Mouse (Mus musculus): ENCODE data around the gene Ebp.

Gene Ebp

GRCm38 (mm10) chrX:8203105-8203504 is 9.8 kb upstream of the Ebp start:
- in situ Hi-C loops (cut with MboI; ENCODE audit: low pct_unique_long_range_greater_than_20kb in 1 of 2, low sequenced_read_pairs in 2 of 2, unreplicated experiment in 1 of 2), result no loop called here

GRCm38 (mm10) chrX:8192640-8193418 is 483 bp downstream of the Ebp start:
- in situ Hi-C loops (cut with MboI; ENCODE audit: low pct_unique_long_range_greater_than_20kb in 1 of 2, low sequenced_read_pairs in 2 of 2, unreplicated experiment in 1 of 2), result loop anchor here in 1 of 2 experiments (5.0 kb wide), 1 partner anchor 36 kb away; no protein-coding TSS in a partner anchor

- in situ Hi-C loops (cut with MboI; ENCODE audit: low pct_unique_long_range_greater_than_20kb in 1 of 2, low sequenced_read_pairs in 2 of 2, unreplicated experiment in 1 of 2), result loop anchor here in 1 of 2 experiments (5.0 kb wide), 1 partner anchor 35 kb away; no protein-coding TSS in a partner anchor
Measured at GRCm38 (mm10) chrX:8192126-8192639, 1.1 kb downstream of the Ebp start.

GRCm38 (mm10) chrX:8182871-8183540 is 10.3 kb downstream of the Ebp start:
- in situ Hi-C loops (cut with MboI; ENCODE audit: low pct_unique_long_range_greater_than_20kb in 1 of 2, low sequenced_read_pairs in 2 of 2, unreplicated experiment in 1 of 2), result no loop called here

- in situ Hi-C loops (cut with MboI; ENCODE audit: low pct_unique_long_range_greater_than_20kb in 1 of 2, low sequenced_read_pairs in 2 of 2, unreplicated experiment in 1 of 2), result no loop called here
Measured at GRCm38 (mm10) chrX:8179646-8180045, 13.7 kb downstream of the Ebp start.

- in situ Hi-C loops (cut with MboI; ENCODE audit: low pct_unique_long_range_greater_than_20kb in 1 of 2, low sequenced_read_pairs in 2 of 2, unreplicated experiment in 1 of 2), result no loop called here
Measured at GRCm38 (mm10) chrX:8178871-8179270, 14.4 kb downstream of the Ebp start.

GRCm38 (mm10) chrX:8175504-8176385 is 17.6 kb downstream of the Ebp start, which contains the start of gene Tbc1d25:
Gene Tbc1d25, minus strand, starts transcription at chrX:8176181.
- in situ Hi-C loops (cut with MboI; ENCODE audit: low pct_unique_long_range_greater_than_20kb in 1 of 2, low sequenced_read_pairs in 2 of 2, unreplicated experiment in 1 of 2), result no loop called here

- in situ Hi-C loops (cut with MboI; ENCODE audit: low pct_unique_long_range_greater_than_20kb in 1 of 2, low sequenced_read_pairs in 2 of 2, unreplicated experiment in 1 of 2), result no loop called here
Measured at GRCm38 (mm10) chrX:8175169-8175503, 18.2 kb downstream of the Ebp start.

GRCm38 (mm10) chrX:8167716-8168647 is 25.3 kb downstream of the Ebp start:
- in situ Hi-C loops (cut with MboI; ENCODE audit: low pct_unique_long_range_greater_than_20kb in 1 of 2, low sequenced_read_pairs in 2 of 2, unreplicated experiment in 1 of 2), result no loop called here

GRCm38 (mm10) chrX:8164471-8164870 is 28.8 kb downstream of the Ebp start:
- in situ Hi-C loops (cut with MboI; ENCODE audit: low pct_unique_long_range_greater_than_20kb in 1 of 2, low sequenced_read_pairs in 2 of 2, unreplicated experiment in 1 of 2), result no loop called here

GRCm38 (mm10) chrX:8163076-8163475 is 30.2 kb downstream of the Ebp start:
- in situ Hi-C loops (cut with MboI; ENCODE audit: low pct_unique_long_range_greater_than_20kb in 1 of 2, low sequenced_read_pairs in 2 of 2, unreplicated experiment in 1 of 2), result no loop called here

- in situ Hi-C loops (cut with MboI; ENCODE audit: low pct_unique_long_range_greater_than_20kb in 1 of 2, low sequenced_read_pairs in 2 of 2, unreplicated experiment in 1 of 2), result no loop called here
Measured at GRCm38 (mm10) chrX:8145153-8145991, 47.9 kb downstream of the Ebp start, which contains the start of gene Rbm3. Gene Rbm3, minus strand, starts transcription at chrX:8145880.

GRCm38 (mm10) chrX:8143750-8144149 is 49.6 kb downstream of the Ebp start:
- in situ Hi-C loops (cut with MboI; ENCODE audit: low pct_unique_long_range_greater_than_20kb in 1 of 2, low sequenced_read_pairs in 2 of 2, unreplicated experiment in 1 of 2), result no loop called here

GRCm38 (mm10) chrX:8142948-8143347 is 50.4 kb downstream of the Ebp start:
- in situ Hi-C loops (cut with MboI; ENCODE audit: low pct_unique_long_range_greater_than_20kb in 1 of 2, low sequenced_read_pairs in 2 of 2, unreplicated experiment in 1 of 2), result no loop called here

- in situ Hi-C loops (cut with MboI; ENCODE audit: low pct_unique_long_range_greater_than_20kb in 1 of 2, low sequenced_read_pairs in 2 of 2, unreplicated experiment in 1 of 2), result no loop called here
Measured at GRCm38 (mm10) chrX:8141058-8141457, 52.3 kb downstream of the Ebp start.

GRCm38 (mm10) chrX:8140446-8140845 is 52.9 kb downstream of the Ebp start:
- in situ Hi-C loops (cut with MboI; ENCODE audit: low pct_unique_long_range_greater_than_20kb in 1 of 2, low sequenced_read_pairs in 2 of 2, unreplicated experiment in 1 of 2), result no loop called here

GRCm38 (mm10) chrX:8139480-8139879 is 53.8 kb downstream of the Ebp start:
- in situ Hi-C loops (cut with MboI; ENCODE audit: low pct_unique_long_range_greater_than_20kb in 1 of 2, low sequenced_read_pairs in 2 of 2, unreplicated experiment in 1 of 2), result no loop called here

Measured in mouse embryonic stem cell (cell line).